ENCODE assay signal across 10 mouse cellular contexts in genomic region chr11:120704486-120705325, GRCm38 (mm10). TPM values are rescaled to one million over a fixed set of nuclear protein-coding genes. Genes with fewer than 3 reads are reported as not detected.
DNase-seq lines count a peak whose midpoint lies in the region; ATAC-seq and TF ChIP-seq lines count a peak whose summit lies in the region.
"Had no signal": no experiment of that assay in that cellular context is flagged by ENCODE, and none has a peak within 500 bp of the region (broad histone marks: within the 10 kb centered on the region; RNA-seq: fewer than 3 reads in every experiment).

No protein-coding gene starts in this region.

- no peak overlapping the region for H3K9ac ChIP-seq in kidney, postnatal 0 days (ENCODE audit: low read depth, low read length)
- H3K9ac ChIP-seq in neural tube, embryonic 12.5 days = peak overlapping the region; percentile 45; the same call in 1 of the 2 replicates

- H3K27ac ChIP-seq in kidney, postnatal 0 days = 0 out of 2 replicates have a peak overlapping the region, but pooled peaks have one; percentile 16
- peak overlapping the region; percentile 89 for H3K27ac ChIP-seq in limb, embryonic 10.5 days
- H3K27ac ChIP-seq in neural tube, embryonic 12.5 days = no peak overlapping the region

- DNase-seq in kidney, postnatal 0 days (ENCODE audit: low spot score) = peak; percentile 62
- DNase-seq in kidney, postnatal 36 days = no peak
- peak; percentile 61 for DNase-seq in embryo, embryonic 11 days
- peak; percentile 62 for DNase-seq in limb, embryonic 10.5 days (ENCODE audit: low spot score)
- no peak for DNase-seq in c-Kit-positive CD71-positive TER-119-positive erythroid progenitor cells, embryonic 14.5 days (ENCODE audit: low spot score)
- no peak for DNase-seq in frontal cortex, postnatal 14 days (ENCODE audit: low spot score in 2 of 2)
- DNase-seq: cerebellum, adult 2 months; gastrocnemius, postnatal 10 days; left cerebral cortex, postnatal 4 days had no signal

- no peak for TF ChIP-seq CTCF in kidney, postnatal 0 days (IDR thresholded peaks at IDR 0.05; ENCODE audit: low read depth)

- H3K4me2 ChIP-seq in kidney, postnatal 0 days (ENCODE audit: low read length) = no peak overlapping the region
- peak overlapping the region; percentile 4; the same call in 1 of the 2 replicates for H3K4me2 ChIP-seq in neural tube, embryonic 12.5 days (replicated peaks)

- no peaks in the 10 kb centered on the region for H3K9me3 ChIP-seq in kidney, postnatal 0 days (replicated peaks; ENCODE audit: low read length)
- no peaks in the 10 kb centered on the region for H3K9me3 ChIP-seq in limb, embryonic 10.5 days (replicated peaks)
- H3K9me3 ChIP-seq in neural tube, embryonic 12.5 days = no peaks in the 10 kb centered on the region

- WGBS in kidney, postnatal 0 days = 34% methylated on average over 8 of the region's 8 CpGs
- WGBS in limb, embryonic 10.5 days = 6% methylated on average over 8 of the region's 8 CpGs
- WGBS in neural tube, embryonic 12.5 days = 18% methylated on average over 8 of the region's 8 CpGs

- no peak overlapping the region for H3K4me3 ChIP-seq in kidney, postnatal 0 days (replicated peaks; ENCODE audit: low read depth, low read length)
- peak overlapping the region; percentile 37 for H3K4me3 ChIP-seq in limb, embryonic 10.5 days
- H3K4me3 ChIP-seq in neural tube, embryonic 12.5 days = no peak overlapping the region

- H3K27me3 ChIP-seq in kidney, postnatal 0 days (ENCODE audit: insufficient read depth, low read length) = no peaks in the 10 kb centered on the region
- no peaks in the 10 kb centered on the region for H3K27me3 ChIP-seq in limb, embryonic 10.5 days (ENCODE audit: low read depth, poor library complexity, severe bottlenecking)
- no peaks in the 10 kb centered on the region for H3K27me3 ChIP-seq in neural tube, embryonic 12.5 days (replicated peaks)

- ATAC-seq in kidney, postnatal 0 days (replicated peaks; ENCODE audit: low FRiP score, low read depth) = peak; percentile 34
- no peak for ATAC-seq in neural tube, embryonic 12.5 days (ENCODE audit: low FRiP score, low read depth)

- H3K4me1 ChIP-seq in kidney, postnatal 0 days (replicated peaks; ENCODE audit: insufficient read depth, low read length) = peaks cover 16% of the 10 kb centered on the region
- H3K4me1 ChIP-seq in limb, embryonic 10.5 days = peaks cover 78% of the 10 kb centered on the region
- H3K4me1 ChIP-seq in neural tube, embryonic 12.5 days = peaks cover 34% of the 10 kb centered on the region

- H3K36me3 ChIP-seq in kidney, postnatal 0 days (ENCODE audit: insufficient read depth, low read length) = peaks cover 12% of the 10 kb centered on the region; the same call in 1 of the 2 replicates
- peaks cover 60% of the 10 kb centered on the region for H3K36me3 ChIP-seq in limb, embryonic 10.5 days
- H3K36me3 ChIP-seq in neural tube, embryonic 12.5 days = peaks cover 46% of the 10 kb centered on the region

RNA-seq across cellular contexts. Expression of gene Cenpx, which starts 8.8 kb away (rescaled TPM):
- 160 and 174 TPM in 2 replicates for polyA plus RNA-seq in kidney, postnatal 0 days (2015; fragmentation: Nextera tagmentation; extraction: Ambion mirVana)
- 122 and 123 TPM in 2 replicates for polyA plus RNA-seq in limb, embryonic 10.5 days (2016; fragmentation: Nextera tagmentation; extraction: Ambion mirVana)
- 108 and 114 TPM in 2 replicates for polyA plus RNA-seq in neural tube, embryonic 12.5 days (2016; fragmentation: Nextera tagmentation; extraction: Ambion mirVana)

RNA-seq across cellular contexts. Expression of gene Lrrc45, which starts 9.0 kb away (rescaled TPM):
- polyA plus RNA-seq in kidney, postnatal 0 days (2015; fragmentation: Nextera tagmentation; extraction: Ambion mirVana) = 31.3 and 33.5 TPM in 2 replicates
- polyA plus RNA-seq in limb, embryonic 10.5 days (2016; fragmentation: Nextera tagmentation; extraction: Ambion mirVana) = 52.8 and 60.8 TPM in 2 replicates
- polyA plus RNA-seq in neural tube, embryonic 12.5 days (2016; fragmentation: Nextera tagmentation; extraction: Ambion mirVana) = 70.9 and 72.6 TPM in 2 replicates

RNA-seq across cellular contexts. Expression of gene Rac3, which starts 16.6 kb away (rescaled TPM):
- 23.4 and 23.7 TPM in 2 replicates for polyA plus RNA-seq in kidney, postnatal 0 days (2015; fragmentation: Nextera tagmentation; extraction: Ambion mirVana)
- 25.4 and 28.8 TPM in 2 replicates for polyA plus RNA-seq in limb, embryonic 10.5 days (2016; fragmentation: Nextera tagmentation; extraction: Ambion mirVana)
- 118 and 119 TPM in 2 replicates for polyA plus RNA-seq in neural tube, embryonic 12.5 days (2016; fragmentation: Nextera tagmentation; extraction: Ambion mirVana)

RNA-seq across cellular contexts. Expression of gene Dcxr, which starts 22.4 kb away (rescaled TPM):
- 112 and 123 TPM in 2 replicates for polyA plus RNA-seq in kidney, postnatal 0 days (2015; fragmentation: Nextera tagmentation; extraction: Ambion mirVana)
- 14.0 and 15.9 TPM in 2 replicates for polyA plus RNA-seq in limb, embryonic 10.5 days (2016; fragmentation: Nextera tagmentation; extraction: Ambion mirVana)
- 12.3 and 16.7 TPM in 2 replicates for polyA plus RNA-seq in neural tube, embryonic 12.5 days (2016; fragmentation: Nextera tagmentation; extraction: Ambion mirVana)

RNA-seq across cellular contexts. Expression of gene Cbr2, which starts 27.2 kb away (rescaled TPM):
- 1.8 and 3.6 TPM in 2 replicates for polyA plus RNA-seq in kidney, postnatal 0 days (2015; fragmentation: Nextera tagmentation; extraction: Ambion mirVana)
- polyA plus RNA-seq in limb, embryonic 10.5 days (2016; fragmentation: Nextera tagmentation; extraction: Ambion mirVana) = 15.2 and 16.3 TPM in 2 replicates
- polyA plus RNA-seq in neural tube, embryonic 12.5 days (2016; fragmentation: Nextera tagmentation; extraction: Ambion mirVana) = 0.95 and 1.6 TPM in 2 replicates

Comparison
In these comparisons a context has a peak if more than half of its experiments do, and no peak if none do; other contexts are left out.
1. DNase-seq: peak in kidney, postnatal 0 days (single experiment), embryo, embryonic 11 days (single experiment) and limb, embryonic 10.5 days (single experiment); none in kidney, postnatal 36 days (0 of 2), c-Kit-positive CD71-positive TER-119-positive erythroid progenitor cells, embryonic 14.5 days (single experiment) and frontal cortex, postnatal 14 days (0 of 2).